Mouse (Mus musculus) G1E (cell line): ENCODE measurements at regions not wholly inside any gene's neighbourhood (a gene's known extent, or its start where the extent isn't known, plus 50 kb on each side); places are given as distances from the start of the nearest gene placed in this dataset.
"Not testable (repeated sequence)": the region's sequence is repeated elsewhere in the genome, so short reads cannot be mapped to it uniquely, and the experiment has no call there.

Experiments used
- ATAC-seq: 2 replicates; pipeline ENCODE4 v1.8.0; 2016; ENCODE audit warnings: mild to moderate bottlenecking; ENCODE audit not compliant: insufficient number of reproducible peaks, poor library complexity, low FRiP score, severe bottlenecking; ENCODE audit errors: extremely low read depth
- DNase-seq: peaks from one replicate; pipeline ENCODE4 v3.0.0; 2012; ENCODE audit warnings: low spot score
- H3K27me3 ChIP-seq: 2 replicates; pipeline ENCODE4 v1.6.1; 2012; ENCODE audit warnings: mild to moderate bottlenecking, low read length, inconsistent platforms; ENCODE audit not compliant: insufficient read depth
- H3K36me3 ChIP-seq: replicated peaks from 2 replicates; pipeline ENCODE3; 2012; ENCODE audit warnings: mild to moderate bottlenecking, inconsistent platforms
- H3K4me1 ChIP-seq: 2 replicates; pipeline ENCODE4 v1.6.1; 2012; ENCODE audit warnings: low read depth, low read length, inconsistent platforms, mixed read lengths; ENCODE audit not compliant: insufficient read depth
- H3K4me3 ChIP-seq: 2 replicates; pipeline ENCODE4 v1.5.1; 2012; ENCODE audit warnings: low read depth, mild to moderate bottlenecking, inconsistent platforms, low read length, moderate library complexity, mixed read lengths
- H3K9me3 ChIP-seq: replicated peaks from 2 replicates; pipeline ENCODE4 v1.6.1; 2012; ENCODE audit warnings: inconsistent platforms
- CTCF ChIP-seq: IDR thresholded peaks from 2 replicates; pipeline ENCODE4 v1.5.1; 2012; ENCODE audit warnings: low read depth, low read length, inconsistent platforms, mixed read lengths
- GATA1 ChIP-seq: IDR thresholded peaks from 2 replicates; pipeline ENCODE4 v1.6.1; 2012; ENCODE audit warnings: borderline replicate concordance, low read length, inconsistent platforms, mixed read lengths
- GATA2 ChIP-seq: IDR thresholded peaks from 2 replicates; pipeline ENCODE4 v1.6.1; 2012; ENCODE audit warnings: low read depth, low read length, inconsistent platforms, borderline replicate concordance
- POLR2AphosphoS5 ChIP-seq: IDR thresholded peaks from 2 replicates; pipeline ENCODE4 v1.6.1; 2012; ENCODE audit warnings: low read depth, low read length, inconsistent platforms; ENCODE audit not compliant: insufficient replicate concordance
- TAL1 ChIP-seq: conservative IDR thresholded peaks from 2 replicates; pipeline ENCODE4 v1.6.1; 2012; ENCODE audit warnings: low read depth, low read length, inconsistent platforms, mixed read lengths

DNA sequence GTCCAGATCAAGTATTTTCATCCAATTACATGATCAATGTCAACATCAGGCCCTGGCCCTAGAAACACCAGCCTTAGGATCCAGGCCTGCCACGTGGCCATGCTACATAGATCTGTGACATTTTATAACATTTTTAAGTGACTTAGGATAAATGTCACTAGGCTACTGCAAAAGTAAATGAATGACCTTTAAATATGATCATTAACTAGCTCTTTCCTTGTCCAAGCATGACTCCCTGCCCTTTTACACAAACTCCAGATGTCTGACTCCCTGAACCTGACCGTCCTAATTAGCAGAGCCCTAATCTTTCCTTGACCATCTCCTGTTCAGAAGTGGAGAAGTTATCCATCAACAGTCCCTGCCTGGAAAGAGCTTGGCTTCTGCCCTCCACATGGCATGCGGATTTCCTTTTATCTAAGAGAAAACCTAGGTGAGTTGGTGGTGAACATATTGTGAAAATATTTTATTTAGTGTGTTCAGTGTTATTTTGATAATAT, 585.8 kb downstream of the Pdcd6ip start:
- DNase-seq (no peak), ATAC-seq (no peak)
- Histone ChIP-seq H3K36me3 (no peaks in the 10 kb centered on the region), H3K27me3 (no peaks in the 10 kb centered on the region), H3K9me3 (peaks cover 30% of the 10 kb centered on the region), H3K4me3 (no peak overlapping the region), H3K4me1 (no peaks in the 10 kb centered on the region)
- no peak for TF ChIP-seq GATA1
- no peak for TF ChIP-seq CTCF
- TF ChIP-seq POLR2AphosphoS5 = no peak
- TF ChIP-seq GATA2 = no peak
- no peak for TF ChIP-seq TAL1

DNA sequence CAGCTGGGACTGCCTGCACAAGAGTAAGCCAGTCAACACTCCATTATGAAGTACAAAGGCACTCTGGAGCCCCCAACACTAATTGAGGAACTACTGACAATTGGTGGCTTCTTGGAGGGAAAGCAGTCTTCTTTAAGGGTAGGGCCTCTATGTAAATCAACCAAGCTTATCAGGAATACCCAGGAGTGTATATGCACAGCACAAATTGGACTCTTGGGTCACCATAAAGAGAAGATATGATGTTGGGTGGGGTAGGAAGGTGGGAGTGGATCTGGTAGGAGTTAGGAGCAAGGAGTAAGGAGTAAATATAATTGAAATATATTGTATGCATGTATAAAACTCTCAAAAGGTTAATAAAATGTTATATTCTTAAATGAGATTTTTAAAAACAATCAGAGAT, 587.7 kb downstream of the Pdcd6ip start:
- no peak for ATAC-seq
- H3K4me1 ChIP-seq = no peaks in the 10 kb centered on the region
- H3K9me3 ChIP-seq = peaks cover 30% of the 10 kb centered on the region
- no peak for TF ChIP-seq GATA1
- TF ChIP-seq TAL1 = no peak
- TF ChIP-seq POLR2AphosphoS5 = no peak
- no peak for TF ChIP-seq CTCF
- no peak for TF ChIP-seq GATA2
- H3K36me3 ChIP-seq = no peaks in the 10 kb centered on the region
- DNase-seq = no peak
- no peak overlapping the region for H3K4me3 ChIP-seq
- H3K27me3 ChIP-seq = no peaks in the 10 kb centered on the region

DNA sequence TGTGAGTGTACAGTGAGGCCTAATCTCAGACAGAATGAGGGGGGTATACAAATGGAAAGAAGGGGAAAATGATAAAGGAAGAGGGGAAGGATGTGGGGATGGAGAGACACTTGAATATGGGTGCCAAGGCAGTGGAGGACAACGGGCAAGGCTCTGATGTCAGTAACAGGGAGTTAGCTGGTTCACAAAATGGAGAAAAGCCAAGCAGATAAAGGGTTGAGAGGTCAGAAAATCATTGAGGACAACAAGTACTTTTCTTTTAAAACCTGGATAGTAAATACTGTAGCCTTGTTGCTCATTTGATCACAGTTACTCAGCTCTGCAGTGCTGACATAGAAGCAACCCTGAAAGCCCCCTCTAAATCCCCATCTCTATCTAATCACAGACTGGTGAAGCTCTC, 588.3 kb downstream of the Pdcd6ip start:
- H3K27me3 ChIP-seq = no peaks in the 10 kb centered on the region
- ATAC-seq (no peak), DNase-seq (no peak)
- H3K36me3 ChIP-seq = no peaks in the 10 kb centered on the region
- TF ChIP-seq CTCF (no peak), GATA2 (no peak), POLR2AphosphoS5 (no peak), TAL1 (no peak), GATA1 (no peak)
- peaks cover 24% of the 10 kb centered on the region for H3K9me3 ChIP-seq
- no peaks in the 10 kb centered on the region for H3K4me1 ChIP-seq
- H3K4me3 ChIP-seq = no peak overlapping the region

GRCm38 (mm10) chr9:113115576-113115975, 592.5 kb downstream of the Pdcd6ip start:
- no peak for TF ChIP-seq GATA2
- no peak for TF ChIP-seq CTCF
- TF ChIP-seq POLR2AphosphoS5 = no peak
- TF ChIP-seq GATA1 = no peak
- no peak for TF ChIP-seq TAL1
- no peak for ATAC-seq
- H3K27me3 ChIP-seq = no peaks in the 10 kb centered on the region
- no peaks in the 10 kb centered on the region for H3K4me1 ChIP-seq
- peaks cover 21% of the 10 kb centered on the region for H3K9me3 ChIP-seq
- no peaks in the 10 kb centered on the region for H3K36me3 ChIP-seq
- H3K4me3 ChIP-seq = no peak overlapping the region
- no peak for DNase-seq

GRCm38 (mm10) chr9:113112753-113113152, 595.3 kb downstream of the Pdcd6ip start:
- Histone ChIP-seq H3K4me1 (no peaks in the 10 kb centered on the region), H3K36me3 (no peaks in the 10 kb centered on the region), H3K27me3 (no peaks in the 10 kb centered on the region), H3K4me3 (no peak overlapping the region), H3K9me3 (peaks cover 32% of the 10 kb centered on the region)
- TF ChIP-seq TAL1 (no peak), CTCF (no peak), GATA2 (no peak), GATA1 (no peak), POLR2AphosphoS5 (no peak)
- ATAC-seq = no peak
- no peak for DNase-seq

GRCm38 (mm10) chr9:113101733-113102132, 606.3 kb downstream of the Pdcd6ip start:
- peaks cover 33% of the 10 kb centered on the region for H3K9me3 ChIP-seq
- no peaks in the 10 kb centered on the region for H3K36me3 ChIP-seq
- no peaks in the 10 kb centered on the region for H3K4me1 ChIP-seq
- TF ChIP-seq GATA1 = no peak
- TF ChIP-seq POLR2AphosphoS5 = no peak
- TF ChIP-seq CTCF = no peak
- TF ChIP-seq GATA2 = no peak
- TF ChIP-seq TAL1 = no peak
- DNase-seq (no peak), ATAC-seq (no peak)
- no peak overlapping the region for H3K4me3 ChIP-seq
- no peaks in the 10 kb centered on the region for H3K27me3 ChIP-seq

DNA sequence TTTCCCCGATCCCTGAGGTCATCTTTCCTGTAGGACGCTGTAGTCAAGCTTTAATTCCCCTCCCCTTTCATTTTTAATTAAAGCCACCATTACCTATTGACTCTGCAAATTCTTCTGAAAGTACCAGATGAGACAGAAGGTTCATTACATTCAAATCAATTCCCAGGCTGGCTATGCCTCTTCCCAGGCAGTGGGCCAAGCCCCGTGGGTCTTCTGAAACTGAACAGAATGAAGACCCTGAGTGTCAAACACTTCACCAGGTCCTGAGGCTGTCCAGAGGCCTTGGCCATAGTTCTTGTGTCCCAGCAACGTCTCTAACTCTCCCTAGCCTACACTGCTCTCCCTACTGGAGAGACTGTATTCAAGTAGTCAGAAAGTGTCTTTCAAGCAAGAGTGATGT, 607.4 kb downstream of the Pdcd6ip start:
- TF ChIP-seq TAL1 (no peak), POLR2AphosphoS5 (no peak), CTCF (no peak), GATA1 (no peak)
- H3K27me3 ChIP-seq = no peaks in the 10 kb centered on the region
- ATAC-seq (no peak), DNase-seq (no peak)
- no peak overlapping the region for H3K4me3 ChIP-seq
- peaks cover 29% of the 10 kb centered on the region for H3K9me3 ChIP-seq
- no peaks in the 10 kb centered on the region for H3K4me1 ChIP-seq
- no peaks in the 10 kb centered on the region for H3K36me3 ChIP-seq

DNA sequence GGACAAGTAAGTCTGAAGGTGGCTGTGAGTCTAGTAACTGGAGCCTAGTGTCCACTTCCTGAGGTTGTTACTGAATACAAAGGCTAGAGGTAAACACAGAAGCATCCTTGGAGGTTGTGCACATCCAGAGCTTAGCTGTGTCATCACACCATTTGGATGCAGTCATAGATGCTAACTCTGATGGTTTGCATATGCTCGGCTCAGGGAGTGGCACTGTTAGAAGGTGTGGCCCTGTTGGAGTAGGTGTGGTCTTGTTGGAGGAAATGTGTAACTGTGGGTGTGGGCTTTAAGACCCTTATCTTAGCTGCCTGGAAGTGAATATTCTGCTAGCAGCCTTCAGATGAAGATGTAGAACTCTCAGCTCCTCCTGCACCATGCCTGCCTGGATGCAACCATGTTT, 612.6 kb downstream of the Pdcd6ip start:
- ATAC-seq, H3K27me3 ChIP-seq, H3K4me1 ChIP-seq, H3K36me3 ChIP-seq, H3K4me3 ChIP-seq, DNase-seq: not testable (repeated sequence)
- peaks cover 43% of the 10 kb centered on the region for H3K9me3 ChIP-seq
